Mouse (Mus musculus) limb, embryonic 14.5 days (tissue): ENCODE data around the gene Fau. TPM values are rescaled to one million over a fixed set of nuclear protein-coding genes. Genes with fewer than 3 reads are reported as not detected.

ENCODE experiments used
- ATAC-seq: fragments of 200-750 bp; cut with Nextera tagmentation; 2 replicates; pipeline ENCODE4 v1.8.0; 2017; ENCODE audit warnings: low read depth, moderate number of reproducible peaks, moderate TSS enrichment; ENCODE audit not compliant: low FRiP score
- DNase-seq: peaks from one replicate; pipeline ENCODE4 v3.0.0-alpha.2; 2015; ENCODE audit warnings: low spot score
- H3K27ac ChIP-seq: fragments of 300-500 bp; sonication (generic); replicated peaks from 2 replicates; pipeline ENCODE4 v1.5.1; 2014; ENCODE audit warnings: low read depth, mild to moderate bottlenecking, low read length, moderate library complexity, mixed read lengths
- H3K27me3 ChIP-seq: fragments of 300-500 bp; sonication (generic); 2 replicates; pipeline ENCODE4 v1.6.1; 2014; ENCODE audit warnings: low read length, mixed read lengths; ENCODE audit not compliant: control insufficient read depth, insufficient read depth
- H3K36me3 ChIP-seq: fragments of 300-500 bp; sonication (generic); 2 replicates; pipeline ENCODE4 v1.6.1; 2014; ENCODE audit warnings: mild to moderate bottlenecking, low read length, moderate library complexity, mixed read lengths; ENCODE audit not compliant: control insufficient read depth, insufficient read depth
- H3K4me1 ChIP-seq: fragments of 300-500 bp; sonication (generic); 2 replicates; pipeline ENCODE4 v1.6.1; 2014; ENCODE audit warnings: antibody characterized with exemption, low read length, mixed read lengths; ENCODE audit not compliant: control insufficient read depth, insufficient read depth
- H3K4me2 ChIP-seq: fragments of 300-500 bp; sonication (generic); replicated peaks from 2 replicates; pipeline ENCODE4 v1.6.1; 2014; ENCODE audit warnings: low read depth, mild to moderate bottlenecking, low read length, moderate library complexity; ENCODE audit not compliant: severe bottlenecking
- H3K4me3 ChIP-seq: fragments of 300-500 bp; sonication (generic); replicated peaks from 2 replicates; pipeline ENCODE4 v1.5.1; 2014; ENCODE audit warnings: low read length
- H3K9ac ChIP-seq: fragments of 300-500 bp; sonication (generic); 2 replicates; pipeline ENCODE4 v1.6.1; 2014; ENCODE audit warnings: mild to moderate bottlenecking, low read depth, low read length, moderate library complexity; ENCODE audit not compliant: severe bottlenecking
- H3K9me3 ChIP-seq: fragments of 300-500 bp; sonication (generic); 2 replicates; pipeline ENCODE4 v1.6.1; 2016; ENCODE audit warnings: low read length; ENCODE audit not compliant: control insufficient read depth
- POLR2A ChIP-seq: fragments of 200-500 bp; IDR thresholded peaks from 2 replicates; pipeline ENCODE4 v1.8.0; 2012; ENCODE audit warnings: inconsistent platforms, mild to moderate bottlenecking, moderate library complexity, borderline replicate concordance; ENCODE audit not compliant: insufficient read depth, insufficient read length; ENCODE audit errors: extremely low read depth
- WGBS: fragments of 180-500 bp; shearing (Covaris S2); extraction: QIAGEN DNeasy Blood & Tissue Kit; methylation state at CpG from one replicate; pipeline ENCODE4 v1.1.7; 2014; 5-methylcytosine and 5-hydroxymethylcytosine counted together
- polyA plus RNA-seq, 2 experiments: library from polyadenylated mRNA; depleted of rRNA in 1 of 2; stranded (reverse) in 1 of 2; unstranded in 1 of 2; fragments of >200 nt; fragmentation: Nextera tagmentation in 1 of 2; extraction: Ambion mirVana in 1 of 2; gene quantifications; 2 replicates each; pipeline versions ENCODE4 v1.2.1 to v1.2.3; 2012 to 2014

Fau gene
- polyA plus RNA-seq, 2 experiments, result 968 to 1,838 TPM

- Histone ChIP-seq H3K36me3 (peaks cover 33% of the 10 kb centered on the region), H3K9ac (peak overlapping the region; percentile 16; the same call in 1 of the 2 replicates), H3K27me3 (no peaks in the 10 kb centered on the region), H3K4me2 (peak overlapping the region; percentile 80), H3K4me1 (peaks cover 22% of the 10 kb centered on the region), H3K27ac (no peak overlapping the region), H3K4me3 (peak overlapping the region; percentile 89), H3K9me3 (no peaks in the 10 kb centered on the region)
- WGBS, result 82% methylated on average over 5 of the region's 5 CpGs
- no peak for ATAC-seq
- no peak for DNase-seq
- no peak for TF ChIP-seq POLR2A
These were observed 1.3 kb downstream of the Fau start for GRCm38 (mm10) chr19:6058966-6059365.

- TF ChIP-seq POLR2A, result 0 out of 2 replicates have a peak, but pooled peaks have one; percentile 37
- ATAC-seq, result peak; percentile 76
- WGBS, result under 1% methylated on average over 55 of the region's 58 CpGs
These were observed 3.4 kb downstream of the Fau start, which contains the start of gene Znhit2 for GRCm38 (mm10) chr19:6061021-6061533. Gene Znhit2, plus strand, starts transcription at chr19:6061192.

GRCm38 (mm10) chr19:6061641-6062302, 4.1 kb downstream of the Fau start:
- no peaks in the 10 kb centered on the region for H3K9me3 ChIP-seq
- no peak for DNase-seq
- H3K9ac ChIP-seq, result peak overlapping the region; percentile 90
- peak overlapping the region; percentile 83 for H3K4me3 ChIP-seq
- peaks cover 18% of the 10 kb centered on the region; the same call in 1 of the 2 replicates for H3K36me3 ChIP-seq
- H3K4me2 ChIP-seq, result peak overlapping the region; percentile 98
- under 1% methylated on average over 36 of the region's 44 CpGs for WGBS
- no peaks in the 10 kb centered on the region for H3K27me3 ChIP-seq
- peak overlapping the region; percentile 91 for H3K27ac ChIP-seq
- peaks cover 24% of the 10 kb centered on the region for H3K4me1 ChIP-seq
- TF ChIP-seq POLR2A, result no peak
- ATAC-seq, result no peak

More at GRCm38 (mm10) chr19:6061021-6061533, 3.4 kb downstream of the Fau start, which contains the start of gene Znhit2:
- H3K4me1 ChIP-seq, result peaks cover 22% of the 10 kb centered on the region
- H3K9ac ChIP-seq, result peak within 1 kb of the TSS; percentile 90
- H3K27ac ChIP-seq, result peak within 1 kb of the TSS; percentile 91
- H3K27me3 ChIP-seq, result no peaks in the 10 kb centered on the region
- H3K36me3 ChIP-seq, result peaks cover 18% of the 10 kb centered on the region; the same call in 1 of the 2 replicates
- DNase-seq, result peak; percentile 97
- no peaks in the 10 kb centered on the region for H3K9me3 ChIP-seq
- peak within 1 kb of the TSS; percentile 98 for H3K4me2 ChIP-seq
- peak within 1 kb of the TSS; percentile 83 for H3K4me3 ChIP-seq

- no peak for ATAC-seq
These were observed 4.8 kb downstream of the Fau start for GRCm38 (mm10) chr19:6062418-6062817.

GRCm38 (mm10) chr19:6063081-6063480, 5.4 kb downstream of the Fau start:
- TF ChIP-seq POLR2A, result no peak
- Histone ChIP-seq H3K9me3 (no peaks in the 10 kb centered on the region), H3K9ac (0 out of 2 replicates have a peak overlapping the region, but pooled peaks have one; percentile 90), H3K36me3 (peaks cover 18% of the 10 kb centered on the region; the same call in 1 of the 2 replicates), H3K4me2 (no peak overlapping the region), H3K4me3 (no peak overlapping the region), H3K27ac (no peak overlapping the region), H3K27me3 (no peaks in the 10 kb centered on the region), H3K4me1 (peaks cover 29% of the 10 kb centered on the region)
- no peak for ATAC-seq
- 92% methylated on average over 6 of the region's 6 CpGs for WGBS
- no peak for DNase-seq

More at GRCm38 (mm10) chr19:6062418-6062817, 4.8 kb downstream of the Fau start:
- WGBS, result 67% methylated on average over 5 of the region's 5 CpGs
- no peak for TF ChIP-seq POLR2A
- H3K9ac ChIP-seq, result peak overlapping the region; percentile 90
- H3K4me2 ChIP-seq, result peak overlapping the region; percentile 98
- H3K27ac ChIP-seq, result no peak overlapping the region
- H3K4me3 ChIP-seq, result peak overlapping the region; percentile 83
- H3K36me3 ChIP-seq, result peaks cover 18% of the 10 kb centered on the region; the same call in 1 of the 2 replicates
- H3K4me1 ChIP-seq, result peaks cover 26% of the 10 kb centered on the region
- no peaks in the 10 kb centered on the region for H3K27me3 ChIP-seq
- no peaks in the 10 kb centered on the region for H3K9me3 ChIP-seq
- DNase-seq, result no peak
